Mouse (Mus musculus) mouse embryonic stem cell (cell line): ENCODE results near the gene Wfdc10.

ENCODE experiments used
- in situ Hi-C, 2 experiments: fragments of 300-500 bp; cut with MboI; formaldehyde crosslinking; loops; 1 replicate in 1 of 2; 3 replicates in 1 of 2; pipeline ENCODE4 v1.14.3; 2019 to 2020; ENCODE audit warnings: low sequenced_read_pairs in 2 of 2, low pct_unique_long_range_greater_than_20kb in 1 of 2, mixed read lengths in 1 of 2; ENCODE audit not compliant: unreplicated experiment in 1 of 2

The Wfdc10 gene

GRCm38 (mm10) chr2:164679906-164680305, 24.1 kb downstream of the Wfdc10 start:
- in situ Hi-C loops: loop anchor here (5.0 to 10.0 kb wide), 2 partner anchors 45 to 52 kb away; no protein-coding TSS in a partner anchor

DNA sequence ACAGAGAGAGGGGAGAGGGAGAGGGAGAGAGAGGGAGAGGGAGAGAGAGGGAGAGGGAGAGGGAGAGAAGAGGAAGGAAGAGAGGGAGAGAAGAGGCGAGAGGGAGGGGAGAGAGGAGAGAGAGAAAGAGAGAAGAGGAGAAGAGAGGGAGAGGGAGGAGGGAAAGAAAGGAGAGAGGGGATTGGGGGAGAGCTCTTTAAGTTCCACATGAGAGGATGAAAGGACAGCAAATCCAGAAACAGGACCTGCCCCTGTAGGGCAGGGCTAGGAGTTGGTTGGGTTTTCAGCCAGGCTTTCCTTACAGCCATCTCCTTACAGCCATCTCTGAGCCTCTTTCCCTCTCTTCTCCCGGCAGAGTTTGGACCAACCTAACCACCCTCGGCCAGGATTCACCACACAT, 29.0 kb downstream of the Wfdc10 start, which contains the start of gene Wfdc13:
Gene Wfdc13 (plus strand): TSS at position 301 of the 400 bp plus-strand sequence.
- in situ Hi-C loops: no loop called here

DNA sequence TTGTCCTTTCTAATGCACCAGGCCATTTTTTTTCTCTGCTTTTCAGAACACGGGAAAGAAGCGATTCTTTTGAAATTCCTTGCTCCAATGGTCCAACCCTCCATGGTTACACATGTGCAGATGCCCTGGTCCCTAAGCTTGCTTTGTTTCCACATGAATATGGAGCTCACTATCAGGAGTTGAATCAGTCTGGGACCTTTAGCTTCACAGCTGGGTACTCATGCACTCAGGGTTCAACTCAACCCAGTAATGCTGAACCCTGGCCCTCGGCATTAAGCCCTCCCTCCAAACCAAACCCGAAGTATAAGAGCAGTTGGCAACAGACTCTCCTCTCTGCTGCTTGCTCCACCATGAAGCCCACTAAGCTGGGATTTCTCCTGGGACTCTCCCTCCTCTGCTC, 42.4 kb downstream of the Wfdc10 start, which contains the start of gene Spint4:
Gene Spint4 (plus strand): TSS at position 301 of the 400 bp plus-strand sequence.
- in situ Hi-C loops: no loop called here

DNA sequence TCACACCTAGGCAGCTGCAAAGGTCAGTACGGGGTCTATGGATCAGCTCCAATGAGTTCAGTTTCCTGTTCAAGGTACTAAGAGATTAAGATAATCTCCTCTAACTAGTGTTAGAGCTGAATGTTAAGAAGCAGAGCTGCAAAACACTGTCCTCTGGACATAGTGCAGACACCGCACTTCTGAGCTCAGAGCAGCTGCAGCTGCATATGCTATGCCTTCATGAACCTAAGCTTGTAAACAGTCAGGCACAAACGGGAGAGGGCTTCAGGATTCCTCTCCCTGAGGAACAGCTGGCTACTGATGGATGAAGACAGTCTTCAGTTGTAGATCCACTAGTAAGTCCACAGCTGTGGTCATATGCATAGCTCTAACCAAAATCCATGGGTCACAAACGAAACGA, 45.1 kb downstream of the Wfdc10 start:
- in situ Hi-C loops: no loop called here

DNA sequence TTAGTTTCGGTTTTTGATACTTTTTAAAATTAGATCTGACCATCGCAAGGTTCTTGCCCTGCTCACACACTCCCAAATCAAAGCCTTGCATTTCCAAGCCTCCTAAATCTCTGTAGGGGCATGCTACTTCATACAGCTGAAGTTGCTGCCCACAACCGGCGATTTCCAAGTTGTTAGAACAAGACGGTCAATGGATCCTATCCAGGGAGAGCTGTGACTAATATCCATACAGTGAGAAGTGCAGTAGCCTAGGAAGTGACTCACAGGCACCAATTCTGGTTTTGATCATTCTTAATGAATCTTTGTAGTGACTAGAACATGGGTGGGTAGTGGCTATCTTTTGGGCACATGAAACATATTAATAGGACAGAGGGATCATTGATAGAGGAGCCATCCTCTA, 45.9 kb downstream of the Wfdc10 start:
- in situ Hi-C loops: no loop called here

DNA sequence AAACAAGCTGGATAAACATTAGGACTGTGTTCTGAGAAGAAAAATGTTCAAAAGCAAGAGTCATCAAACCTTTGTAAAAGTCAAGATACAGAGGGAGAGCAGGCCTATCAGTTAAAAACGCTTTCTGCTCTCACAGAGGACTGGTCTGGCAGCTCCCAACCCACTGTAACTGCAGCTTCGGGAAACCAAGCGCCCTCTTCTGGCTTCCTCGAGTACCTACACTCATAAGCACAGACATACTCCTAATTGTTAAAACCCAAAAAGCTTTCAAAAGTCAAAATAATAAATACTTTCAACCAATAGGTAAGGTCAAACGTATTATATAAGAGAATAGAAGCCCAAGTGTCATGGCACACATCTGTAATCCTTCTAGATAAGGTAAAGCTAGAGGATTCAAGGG, 48.4 kb downstream of the Wfdc10 start:
- in situ Hi-C loops: no loop called here

GRCm38 (mm10) chr2:164705328-164705727, 49.5 kb downstream of the Wfdc10 start:
- in situ Hi-C loops: no loop called here

DNA sequence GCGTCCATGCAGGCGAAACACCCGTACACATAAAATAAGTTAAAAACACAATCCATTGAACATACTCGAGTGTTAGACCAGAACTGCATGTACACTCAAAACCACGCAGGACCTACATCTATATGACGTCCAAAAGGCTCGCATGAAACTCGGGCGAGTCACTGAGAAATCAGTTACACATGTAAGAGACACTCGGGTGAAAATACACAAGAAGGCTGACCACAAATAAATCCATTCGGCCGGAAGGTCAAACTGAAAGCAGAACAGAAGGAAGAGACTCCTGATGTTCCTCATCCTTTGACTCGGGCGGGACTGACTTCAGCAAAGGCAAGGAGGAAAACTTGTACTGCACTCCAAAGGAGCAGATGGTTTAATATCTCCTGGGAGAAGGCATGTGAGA, 50.1 kb downstream of the Wfdc10 start:
- in situ Hi-C loops: no loop called here
